Mouse (Mus musculus) cerebellum, adult 9-11 months (tissue): ENCODE measurements at regions not wholly inside any gene's neighbourhood (a gene's known extent, or its start where the extent isn't known, plus 50 kb on each side); places are given as distances from the start of the nearest gene placed in this dataset.
"Not testable (repeated sequence)": the region's sequence is repeated elsewhere in the genome, so short reads cannot be mapped to it uniquely, and the experiment has no call there.

Experiments
- DNase-seq: peaks from one replicate; pipeline ENCODE4 v3.0.0; 2022

GRCm38 (mm10) chr5:134046086-134046485 lies 53.4 kb upstream of the Castor2 start:
- DNase-seq = no peak

DNA sequence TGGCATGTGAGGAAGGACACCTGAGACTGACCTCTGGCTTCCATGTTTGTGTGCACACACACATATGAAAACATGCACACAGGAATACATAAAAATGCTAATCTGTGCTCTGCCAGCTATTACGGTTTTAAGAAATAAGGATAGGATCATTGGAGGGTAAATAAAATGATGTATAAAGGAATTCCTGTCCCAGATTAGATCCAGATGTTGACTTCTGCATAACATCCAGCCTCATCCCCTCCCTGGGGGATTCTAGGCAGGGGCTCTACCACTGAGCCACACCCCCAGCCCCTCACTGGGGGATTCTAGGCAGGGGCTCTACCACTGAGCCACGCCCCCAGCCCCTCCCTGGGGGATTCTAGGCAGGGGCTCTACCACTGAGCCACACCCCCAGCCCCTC lies 56.6 kb upstream of the Castor2 start:
- DNase-seq = not testable (repeated sequence)

DNA sequence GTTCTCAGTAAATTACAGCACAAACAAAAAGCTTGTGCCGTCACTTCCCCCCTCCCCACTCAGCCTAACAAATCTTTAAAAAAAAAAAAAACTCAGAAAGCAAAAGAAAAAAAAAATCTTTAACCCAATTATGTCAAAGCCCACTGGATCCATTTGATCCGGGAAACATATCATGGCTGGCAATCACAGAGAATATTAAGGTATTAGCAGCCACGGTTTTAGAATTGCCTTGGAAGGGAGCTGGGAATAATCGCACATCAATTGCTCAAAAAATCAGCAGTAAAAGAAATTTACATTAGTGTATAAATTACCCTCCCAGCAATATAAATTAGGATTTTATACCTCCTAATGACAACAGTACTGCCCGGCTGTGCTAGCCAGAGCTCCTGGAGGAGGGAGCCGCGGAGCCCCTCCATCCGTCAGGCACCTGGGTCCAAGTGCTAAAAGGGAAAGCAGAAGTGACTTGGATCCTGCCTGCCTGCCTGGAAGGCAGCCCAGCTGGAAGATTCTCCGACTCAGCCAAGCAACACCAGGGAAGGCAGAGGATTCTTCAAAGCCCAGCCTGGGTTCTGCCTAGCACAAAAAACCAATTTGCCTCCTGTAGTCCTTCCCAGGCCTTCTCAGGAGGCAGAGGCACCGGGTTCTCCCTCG lies 72.1 kb upstream of the Castor2 start:
- DNase-seq = peak; percentile 58

GRCm38 (mm10) chr5:134019651-134020432 lies 79.7 kb upstream of the Castor2 start:
- DNase-seq = no peak

DNA sequence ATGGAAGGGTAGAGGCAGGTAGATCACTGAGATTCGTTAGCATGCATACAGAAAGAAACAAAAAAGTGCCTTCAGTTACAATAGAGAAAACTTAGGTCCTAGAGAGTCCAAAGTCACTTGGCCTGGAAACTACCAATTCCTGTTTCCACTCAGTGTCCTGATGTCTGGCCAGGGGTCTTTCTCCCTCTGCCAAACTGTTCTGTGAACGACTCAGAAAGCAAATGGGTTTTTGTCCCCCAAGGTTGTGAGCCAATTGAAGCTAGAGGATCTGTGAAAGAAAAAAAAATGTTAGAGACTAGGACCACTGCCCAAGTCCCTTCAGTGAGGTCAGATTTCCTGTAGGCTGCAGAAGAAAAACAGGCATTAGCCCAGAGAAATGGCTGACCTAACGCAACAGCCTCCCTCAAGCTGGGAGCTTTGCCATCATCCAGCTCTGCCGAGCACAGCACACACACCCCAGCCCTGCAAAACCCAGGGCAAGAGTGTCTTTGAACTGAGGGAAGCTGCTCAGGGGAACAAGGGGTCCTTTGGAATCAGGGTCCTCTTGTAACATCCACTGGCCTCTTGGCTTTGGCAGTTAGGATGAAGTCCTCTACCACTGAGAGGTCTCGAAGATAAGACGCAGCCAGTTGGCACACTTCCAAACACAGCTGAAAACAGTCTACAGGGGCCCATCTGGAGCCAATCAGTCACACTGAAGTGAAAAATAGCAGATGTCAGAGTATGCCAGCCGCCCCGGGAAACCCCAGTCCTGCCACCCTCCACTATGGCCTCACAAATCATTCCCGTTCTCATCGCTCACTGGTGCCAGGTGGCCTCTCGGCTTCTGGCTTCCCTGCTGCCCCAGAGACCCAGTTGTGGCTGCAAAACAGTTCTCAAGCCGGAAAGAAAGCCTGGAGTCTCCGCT lies 85.0 kb upstream of the Castor2 start:
- DNase-seq = peak; percentile 37

DNA sequence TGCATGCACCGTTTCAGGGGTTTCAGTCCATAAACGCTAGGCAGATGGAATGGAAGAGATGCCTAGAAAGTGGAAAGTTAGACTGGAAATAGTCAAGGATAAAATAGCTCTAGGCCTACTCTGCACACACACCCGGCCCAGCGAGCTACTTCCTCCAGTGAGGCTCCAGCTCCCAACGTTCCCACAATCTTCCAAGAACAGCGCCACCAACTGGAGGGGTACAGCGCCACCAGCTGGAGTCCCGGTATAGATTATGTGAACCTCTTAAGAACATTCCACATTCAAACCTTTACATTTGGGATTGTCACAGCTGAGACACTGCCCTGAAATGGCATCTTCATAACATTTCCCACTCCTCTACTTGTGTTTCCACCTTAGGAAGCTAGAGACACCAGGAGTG lies 86.3 kb upstream of the Castor2 start:
- no peak for DNase-seq

- DNase-seq = no peak
Measured at GRCm38 (mm10) chr5:134009843-134010242, 89.7 kb upstream of the Castor2 start.

GRCm38 (mm10) chr5:134007127-134007771 lies 92.3 kb upstream of the Castor2 start:
- DNase-seq = no peak

DNA sequence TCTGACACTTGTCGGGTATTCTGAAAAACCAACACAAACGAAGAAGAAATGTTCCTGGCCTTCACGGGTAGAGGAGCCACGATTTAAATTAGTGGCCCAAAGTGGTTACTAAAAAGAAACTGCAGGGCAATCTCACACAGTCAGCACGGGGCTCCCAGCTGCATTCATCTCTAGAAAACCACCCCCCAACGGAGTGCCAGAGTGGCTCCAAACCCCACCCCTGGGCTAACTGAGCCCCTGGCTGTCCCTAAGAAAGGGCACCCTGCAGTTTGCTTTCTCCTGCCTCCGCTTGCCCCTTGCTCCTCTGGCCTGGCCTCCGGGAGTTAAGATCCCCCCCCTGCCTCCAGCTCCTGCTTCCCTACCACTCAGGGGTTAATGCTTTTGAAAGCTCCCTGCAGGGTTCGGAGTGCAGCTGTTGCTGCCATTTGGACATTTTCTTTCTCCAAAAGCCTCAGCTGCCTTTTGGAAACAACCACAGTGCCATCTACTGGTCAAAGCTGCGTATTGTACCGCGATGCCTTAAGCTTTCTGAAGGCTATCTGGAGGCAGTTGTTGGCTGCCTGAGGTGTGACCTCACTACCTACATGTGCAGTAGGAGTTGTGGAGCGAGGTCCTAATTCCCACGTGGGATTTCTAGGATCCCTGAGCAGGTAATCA lies 92.9 kb upstream of the Castor2 start:
- peak; percentile 91 for DNase-seq

GRCm38 (mm10) chr5:134006001-134006400 lies 93.5 kb upstream of the Castor2 start:
- DNase-seq = peak; percentile 35

DNA sequence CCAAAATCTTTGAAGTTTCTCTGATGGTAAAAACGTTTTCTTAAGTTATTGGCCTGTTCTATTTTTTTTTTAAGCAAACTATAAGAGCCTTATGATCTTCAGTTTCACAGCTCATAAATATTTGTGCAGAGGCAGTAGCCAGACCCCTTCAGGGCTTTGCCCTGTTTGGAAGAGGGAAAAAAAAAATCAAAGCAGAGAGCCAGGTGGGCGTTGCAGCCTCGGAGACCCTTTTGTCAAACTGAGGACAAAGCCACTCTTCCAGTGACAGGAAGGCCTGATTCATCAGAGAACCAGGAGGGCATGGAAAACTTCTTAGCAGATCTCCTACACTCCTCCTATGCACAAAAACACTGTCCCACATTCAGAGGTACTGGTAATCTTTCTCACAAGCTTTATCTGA lies 99.4 kb upstream of the Castor2 start:
- DNase-seq = no peak

- DNase-seq = peak; percentile 46
Measured at GRCm38 (mm10) chr5:133999698-134000097, 99.8 kb upstream of the Castor2 start.

GRCm38 (mm10) chr5:133991994-133992393 lies 107.5 kb upstream of the Castor2 start:
- DNase-seq = no peak

DNA sequence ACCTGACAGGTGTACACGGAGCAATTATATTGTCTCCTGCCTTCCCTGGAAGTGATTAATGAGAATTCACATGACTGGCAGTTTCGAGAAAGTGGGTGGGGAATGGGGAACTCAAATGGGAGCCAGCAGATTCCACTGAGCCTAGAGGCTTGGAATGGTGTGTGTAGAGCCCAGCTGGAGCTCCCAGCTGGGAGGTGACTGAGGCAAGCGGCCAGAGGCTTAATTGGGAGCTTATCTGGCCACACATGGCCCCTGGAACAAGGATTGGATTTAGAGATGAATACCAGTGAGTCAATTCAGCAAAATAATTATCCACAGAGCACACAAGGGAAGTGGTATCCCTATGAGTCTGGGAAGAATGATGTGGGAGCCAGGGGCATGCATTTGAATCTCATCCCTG lies 108.0 kb upstream of the Castor2 start:
- no peak for DNase-seq

- DNase-seq = no peak
Measured at GRCm38 (mm10) chr5:133983249-133983966, 116.1 kb upstream of the Castor2 start.

DNA sequence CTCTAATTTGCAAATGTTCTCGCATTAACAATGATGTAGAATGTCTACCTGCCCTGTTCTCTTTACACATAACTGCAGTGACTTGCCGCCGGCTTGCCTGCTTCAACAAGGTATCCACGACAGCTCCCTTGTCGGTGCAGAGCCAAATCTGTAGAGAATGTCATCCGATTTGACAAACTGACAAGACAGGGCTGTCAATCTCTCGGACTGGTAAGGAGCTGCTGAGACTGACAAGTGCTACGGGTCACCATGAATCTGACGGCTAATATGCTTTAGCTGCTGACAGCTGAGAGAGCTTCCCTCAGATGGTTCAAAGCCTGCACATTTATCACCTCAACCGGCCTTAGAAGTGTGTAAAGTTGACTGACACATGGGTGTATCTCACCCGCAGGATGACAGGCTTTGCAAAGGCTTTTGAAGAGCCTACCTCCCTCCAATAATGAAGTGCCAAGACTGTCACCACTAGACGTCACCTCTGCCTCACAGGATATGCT lies 129.0 kb upstream of the Castor2 start:
- no peak for DNase-seq

DNA sequence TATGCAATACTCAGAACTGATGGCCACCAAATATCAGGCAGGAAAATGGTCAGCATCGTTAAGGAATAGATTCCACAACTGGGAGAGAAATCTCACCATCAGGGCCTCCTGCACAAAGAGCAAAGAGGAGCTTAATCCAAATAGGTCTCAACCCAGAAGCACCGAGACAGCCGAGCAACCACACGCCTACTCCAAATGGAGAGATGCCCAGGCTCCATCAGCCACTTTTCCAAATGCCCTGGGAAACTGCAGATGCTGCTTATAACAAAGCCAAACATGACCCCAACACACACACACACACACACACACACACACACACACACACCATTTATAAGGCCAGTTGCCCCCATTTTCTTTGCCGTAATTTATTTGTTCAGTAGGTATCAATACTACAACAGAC lies 136.2 kb upstream of the Castor2 start:
- peak; percentile 28 for DNase-seq

GRCm38 (mm10) chr5:133940841-133941240 lies 158.7 kb upstream of the Castor2 start:
- peak; percentile 96 for DNase-seq

GRCm38 (mm10) chr5:133940030-133940429 lies 159.5 kb upstream of the Castor2 start:
- peak; percentile 57 for DNase-seq

DNA sequence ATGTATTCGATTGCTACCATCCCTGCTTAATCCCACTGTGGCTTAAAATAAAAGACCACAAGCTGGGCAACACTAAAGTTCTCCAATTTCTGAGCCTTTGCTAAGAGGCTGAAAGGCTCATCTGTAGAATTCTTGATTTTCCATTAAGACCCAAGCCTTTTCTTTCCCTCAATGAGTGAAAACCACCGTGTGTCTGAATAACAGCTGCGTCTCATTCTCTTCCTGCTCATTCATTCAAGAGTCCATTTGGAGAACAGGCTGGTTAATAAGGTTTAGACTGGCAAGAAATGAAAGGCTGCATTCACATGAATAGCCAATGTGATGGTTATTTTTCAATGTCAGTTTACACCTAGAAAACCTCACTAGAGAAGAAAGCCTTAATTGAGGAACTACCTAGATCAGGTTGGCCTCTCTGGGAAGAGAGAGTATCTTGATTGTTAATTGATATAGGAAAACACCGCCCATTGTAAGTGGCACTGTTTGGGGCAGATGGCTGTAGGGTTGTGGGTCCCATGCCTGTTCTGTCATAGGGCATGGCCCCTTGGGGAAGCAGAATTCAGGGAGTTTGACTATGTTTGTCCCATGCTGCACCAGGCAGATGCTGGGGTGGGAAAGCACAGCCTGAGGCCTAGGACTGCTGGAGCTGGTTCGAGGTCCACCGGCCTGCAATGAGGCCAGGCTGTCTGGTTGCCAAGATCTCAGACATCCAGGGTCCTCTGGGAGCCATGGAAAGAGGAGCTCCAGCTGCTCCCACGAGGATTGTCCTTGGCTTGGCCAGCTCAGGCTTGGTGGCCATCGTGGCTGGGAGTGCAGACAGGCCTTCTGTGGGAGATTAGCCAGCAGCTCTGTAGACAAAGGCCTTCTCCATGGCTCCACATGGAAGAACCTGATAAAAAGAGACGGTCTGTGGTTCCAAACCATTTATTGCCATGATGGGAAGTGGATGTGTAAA lies 161.3 kb upstream of the Castor2 start:
- DNase-seq = peak; percentile 54
